9 mouse cellular contexts compared by ENCODE assay signal in genomic region chr2:5995538-5995937, GRCm38 (mm10). TPM values are rescaled to one million over a fixed set of nuclear protein-coding genes. Genes with fewer than 3 reads are reported as not detected.
A peak's percentile ranks its signal among the peaks of the same experiment; 100 is the strongest.
DNase-seq lines count a peak whose midpoint lies in the region; ATAC-seq lines count a peak whose summit lies in the region.
"Had no signal": no experiment of that assay in that cellular context is flagged by ENCODE, and none has a peak within 500 bp of the region (broad histone marks: within the 10 kb centered on the region; RNA-seq: fewer than 3 reads in every experiment).

No protein-coding gene starts in this region.

- intact Hi-C loops in heart, postnatal 10 days (cut with DNase I) = loop anchor here (1.0 to 5.0 kb wide), 2 partner anchors 173 to 412 kb away; no protein-coding TSS in a partner anchor
- intact Hi-C loops in left cerebral cortex, postnatal 25 days (cut with DNase I) = loop anchor here (2.0 to 10.0 kb wide), 2 partner anchors 173 to 409 kb away; no protein-coding TSS in a partner anchor

- H3K9ac ChIP-seq in midbrain, embryonic 11.5 days (ENCODE audit: low read length) = no peak overlapping the region
- no peak overlapping the region for H3K9ac ChIP-seq in midbrain, embryonic 15.5 days
- H3K9ac ChIP-seq: neural tube, embryonic 13.5 days had no signal

- WGBS in midbrain, embryonic 11.5 days = 20% methylated on average over 5 of the region's 5 CpGs
- WGBS in midbrain, embryonic 15.5 days = 25% methylated on average over 5 of the region's 5 CpGs

- no peak overlapping the region for H3K4me2 ChIP-seq in midbrain, embryonic 11.5 days
- H3K4me2 ChIP-seq in midbrain, embryonic 15.5 days = no peak overlapping the region
- H3K4me2 ChIP-seq: neural tube, embryonic 13.5 days had no signal

- peak; percentile 11 for DNase-seq in cerebellum, adult 11 months
- DNase-seq in midbrain, embryonic 11.5 days (ENCODE audit: low spot score, missing footprints) = peak; percentile 89
- DNase-seq in c-Kit-positive CD71-negative TER-119-negative erythroid progenitor cells, embryonic 14.5 days (ENCODE audit: low read depth) = peak; percentile 37
- DNase-seq in heart, postnatal 10 days = peak; percentile 41 to 79
- peak; percentile 47 to 52 for DNase-seq in left cerebral cortex, postnatal 25 days (ENCODE audit: low spot score in 2 of 2)
- peak; percentile 4 for DNase-seq in skeletal muscle tissue, adult 2 months (ENCODE audit: low read depth, low spot score)

- no peak for ATAC-seq in cerebellum, adult (ENCODE audit: insufficient number of reproducible peaks, low FRiP score, low TSS enrichment)
- ATAC-seq in midbrain, embryonic 11.5 days (ENCODE audit: low FRiP score) = no peak
- no peak for ATAC-seq in midbrain, embryonic 15.5 days (replicated peaks)

- H3K36me3 ChIP-seq in midbrain, embryonic 11.5 days (ENCODE audit: control insufficient read depth, insufficient read depth, low read length) = 0 out of 2 replicates have a peak, but pooled peaks cover 4% of the 10 kb centered on the region
- H3K36me3 ChIP-seq in midbrain, embryonic 15.5 days (replicated peaks) = peaks cover 3% of the 10 kb centered on the region; the same call in 1 of the 2 replicates

- H3K27me3 ChIP-seq in midbrain, embryonic 11.5 days (ENCODE audit: control insufficient read depth, insufficient read depth, low read length) = no peaks in the 10 kb centered on the region
- no peaks in the 10 kb centered on the region for H3K27me3 ChIP-seq in midbrain, embryonic 15.5 days (replicated peaks)
- H3K27me3 ChIP-seq: neural tube, embryonic 13.5 days had no signal

- no peaks in the 10 kb centered on the region for H3K4me1 ChIP-seq in midbrain, embryonic 11.5 days (ENCODE audit: control insufficient read depth, insufficient read depth, low read length)
- no peaks in the 10 kb centered on the region for H3K4me1 ChIP-seq in midbrain, embryonic 15.5 days
- H3K4me1 ChIP-seq: neural tube, embryonic 13.5 days had no signal

- H3K4me3 ChIP-seq in midbrain, embryonic 11.5 days (ENCODE audit: low read depth, low read length) = no peak overlapping the region
- H3K4me3 ChIP-seq in midbrain, embryonic 15.5 days = no peak overlapping the region
- H3K4me3 ChIP-seq: neural tube, embryonic 13.5 days had no signal

- H3K9me3 ChIP-seq in midbrain, embryonic 11.5 days (ENCODE audit: control insufficient read depth, low read length) = no peaks in the 10 kb centered on the region
- no peaks in the 10 kb centered on the region for H3K9me3 ChIP-seq in midbrain, embryonic 15.5 days

- no peak overlapping the region for H3K27ac ChIP-seq in midbrain, embryonic 11.5 days (ENCODE audit: low read depth, low read length)
- H3K27ac ChIP-seq in midbrain, embryonic 15.5 days = no peak overlapping the region
- H3K27ac ChIP-seq: neural tube, embryonic 13.5 days had no signal

RNA-seq across cellular contexts. Expression of gene Upf2, which starts 44.3 kb away (rescaled TPM):
- polyA plus RNA-seq in midbrain, embryonic 11.5 days (2014; fragmentation: Nextera tagmentation; extraction: Ambion mirVana) = 13.2 and 14.0 TPM in 2 replicates
- polyA plus RNA-seq in midbrain, embryonic 15.5 days (2015; fragmentation: Nextera tagmentation; extraction: Ambion mirVana) = 8.3 and 8.8 TPM in 2 replicates
- 10 to 100 TPM; 11.6 to 15.5 TPM for total RNA-seq in heart, postnatal 10 days (2021)
- 10 to 100 TPM; 32.2 to 38.0 TPM for total RNA-seq in left cerebral cortex, postnatal 25 days (2021)

RNA-seq across cellular contexts. Expression of gene Dhtkd1, which starts 52.9 kb away (rescaled TPM):
- 1.4 and 3.7 TPM in 2 replicates for polyA plus RNA-seq in midbrain, embryonic 11.5 days (2014; fragmentation: Nextera tagmentation; extraction: Ambion mirVana)
- polyA plus RNA-seq in midbrain, embryonic 15.5 days (2015; fragmentation: Nextera tagmentation; extraction: Ambion mirVana) = 7.4 and 8.4 TPM in 2 replicates
- total RNA-seq in heart, postnatal 10 days (2021) = 1 to 10 TPM; 1.6 TPM
- total RNA-seq in left cerebral cortex, postnatal 25 days (2021) = 1 to 10 TPM; 5.5 to 9.7 TPM

Comparison
In these comparisons a context has a peak if more than half of its experiments do, and no peak if none do; other contexts are left out.
1. DNase-seq: peak in every context shown above with its lines; median percentile 89 in midbrain, embryonic 11.5 days; 60 in heart, postnatal 10 days; 50 in left cerebral cortex, postnatal 25 days; 37 in c-Kit-positive CD71-negative TER-119-negative erythroid progenitor cells, embryonic 14.5 days; 11 in cerebellum, adult 11 months; 4 in skeletal muscle tissue, adult 2 months.